Mouse (Mus musculus) limb, embryonic 12.5 days (tissue): ENCODE measurements around the gene Smpx. TPM values are rescaled to one million over a fixed set of nuclear protein-coding genes. Genes with fewer than 3 reads are reported as not detected.

ENCODE experiments used
- ATAC-seq: fragments of 200-750 bp; cut with Nextera tagmentation; 2 replicates; pipeline ENCODE4 v1.8.0; 2017; ENCODE audit warnings: low read depth, moderate TSS enrichment; ENCODE audit not compliant: insufficient number of reproducible peaks, insufficient read depth, low FRiP score, low TSS enrichment
- H3K27ac ChIP-seq: fragments of 300-500 bp; sonication (generic); 2 replicates; pipeline ENCODE4 v1.5.1; 2016; ENCODE audit warnings: mild to moderate bottlenecking, moderate library complexity
- H3K27me3 ChIP-seq: fragments of 300-500 bp; sonication (generic); 2 replicates; pipeline ENCODE4 v1.6.1; 2016; ENCODE audit warnings: mild to moderate bottlenecking, moderate library complexity
- H3K36me3 ChIP-seq: fragments of 300-500 bp; sonication (generic); 2 replicates; pipeline ENCODE4 v1.6.1; 2016; ENCODE audit warnings: mild to moderate bottlenecking, moderate library complexity
- H3K4me1 ChIP-seq: fragments of 300-500 bp; sonication (generic); replicated peaks from 2 replicates; pipeline ENCODE4 v1.6.1; 2016
- H3K4me2 ChIP-seq: fragments of 300-500 bp; sonication (generic); 2 replicates; pipeline ENCODE4 v1.6.1; 2016; ENCODE audit warnings: mild to moderate bottlenecking, moderate library complexity
- H3K4me3 ChIP-seq: fragments of 300-500 bp; sonication (generic); replicated peaks from 2 replicates; pipeline ENCODE4 v1.5.1; 2016; ENCODE audit warnings: mild to moderate bottlenecking
- H3K9ac ChIP-seq: fragments of 300-500 bp; sonication (generic); replicated peaks from 2 replicates; pipeline ENCODE4 v1.6.1; 2016; ENCODE audit warnings: mild to moderate bottlenecking, moderate library complexity
- H3K9me3 ChIP-seq: fragments of 300-500 bp; sonication (generic); 2 replicates; pipeline ENCODE4 v1.6.1; 2016; ENCODE audit warnings: mild to moderate bottlenecking, moderate library complexity
- WGBS: fragments of 180-500 bp; shearing (Covaris S2); methylation state at CpG from one replicate; pipeline ENCODE4 v1.1.7; 2016; 5-methylcytosine and 5-hydroxymethylcytosine counted together
- polyA plus RNA-seq: library from polyadenylated mRNA; unstranded; fragments of >200 nt; fragmentation: Nextera tagmentation; extraction: Ambion mirVana; gene quantifications from 2 replicates; pipeline ENCODE4 v1.2.1, GENCODE M21; 2016

Smpx gene
- polyA plus RNA-seq, 1 experiment from 2014 or later: 8.7 TPM

DNA sequence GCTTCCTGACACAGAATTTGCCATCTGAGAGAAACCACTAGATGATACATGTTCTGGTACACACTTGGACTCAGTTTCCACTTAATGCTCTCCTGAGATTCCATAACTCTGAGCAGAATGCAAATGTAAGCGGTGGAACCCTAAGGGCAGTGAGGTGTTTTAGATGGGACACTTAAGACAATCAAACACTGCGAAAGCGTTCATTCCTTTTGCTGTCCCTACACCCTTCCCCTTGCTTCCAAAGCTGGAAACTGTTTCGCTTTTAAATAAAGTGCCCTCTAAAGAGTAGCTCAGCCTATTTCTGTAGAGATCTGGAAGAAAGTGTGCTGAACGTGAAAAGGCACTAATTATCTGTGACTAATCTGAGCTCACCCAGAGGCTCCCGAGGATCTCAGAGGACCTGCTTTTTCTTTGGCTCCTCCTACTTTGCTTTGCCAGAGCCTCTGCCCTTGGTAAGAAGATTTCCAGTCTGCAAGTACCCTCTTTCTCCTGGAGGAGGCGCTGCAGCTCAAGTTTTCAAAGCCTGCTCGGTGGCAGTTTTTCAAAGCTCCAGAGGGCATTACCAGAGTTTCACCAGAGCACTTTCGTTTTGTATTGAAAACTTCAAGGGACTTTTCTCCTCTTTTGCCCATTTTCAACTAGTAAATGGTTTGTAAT, 33.1 kb downstream of the Smpx start:
- ATAC-seq: no peak
- Histone ChIP-seq H3K4me2 (peak overlapping the region; percentile 17; the same call in 1 of the 2 replicates), H3K36me3 (no peaks in the 10 kb centered on the region), H3K4me3 (no peak overlapping the region), H3K4me1 (no peaks in the 10 kb centered on the region), H3K27me3 (peaks cover 16% of the 10 kb centered on the region; the same call in 1 of the 2 replicates), H3K9me3 (no peaks in the 10 kb centered on the region), H3K9ac (no peak overlapping the region), H3K27ac (no peak overlapping the region)
- 35% methylated on average over 9 of the region's 9 CpGs for WGBS

DNA sequence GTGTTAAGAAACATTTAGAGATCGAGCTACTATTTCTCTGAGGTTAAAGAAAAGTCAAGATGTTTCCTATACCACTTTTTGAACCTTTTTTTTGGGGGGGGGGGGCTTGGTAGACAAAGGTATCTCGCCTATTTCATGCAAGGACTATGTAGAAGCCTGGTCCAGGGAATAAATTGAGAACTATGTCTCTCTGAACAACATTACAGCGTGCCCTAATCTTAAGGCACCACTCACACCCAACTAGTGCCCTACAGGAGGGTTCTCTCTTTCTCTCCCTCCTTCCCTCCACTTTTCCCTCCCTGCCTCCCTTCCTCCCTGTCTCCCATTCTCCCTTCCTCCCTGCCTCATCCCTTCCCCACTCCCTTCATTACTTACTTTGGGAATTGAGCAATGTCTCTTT, 33.6 kb downstream of the Smpx start:
- Histone ChIP-seq H3K27ac (no peak overlapping the region), H3K27me3 (peaks cover 16% of the 10 kb centered on the region; the same call in 1 of the 2 replicates), H3K4me2 (peak overlapping the region; percentile 17; the same call in 1 of the 2 replicates), H3K9me3 (no peaks in the 10 kb centered on the region), H3K9ac (no peak overlapping the region), H3K4me1 (no peaks in the 10 kb centered on the region), H3K36me3 (no peaks in the 10 kb centered on the region), H3K4me3 (no peak overlapping the region)
- 61% methylated on average over 3 of the region's 3 CpGs for WGBS
- ATAC-seq: no peak

GRCm38 (mm10) chrX:157733836-157734235, 35.1 kb downstream of the Smpx start:
- Histone ChIP-seq H3K4me1 (no peaks in the 10 kb centered on the region), H3K27me3 (peaks cover 16% of the 10 kb centered on the region; the same call in 1 of the 2 replicates), H3K4me3 (no peak overlapping the region), H3K27ac (no peak overlapping the region), H3K36me3 (no peaks in the 10 kb centered on the region), H3K9ac (no peak overlapping the region), H3K4me2 (no peak overlapping the region), H3K9me3 (no peaks in the 10 kb centered on the region)
- 44% methylated on average over 2 of the region's 2 CpGs for WGBS
- ATAC-seq: no peak

DNA sequence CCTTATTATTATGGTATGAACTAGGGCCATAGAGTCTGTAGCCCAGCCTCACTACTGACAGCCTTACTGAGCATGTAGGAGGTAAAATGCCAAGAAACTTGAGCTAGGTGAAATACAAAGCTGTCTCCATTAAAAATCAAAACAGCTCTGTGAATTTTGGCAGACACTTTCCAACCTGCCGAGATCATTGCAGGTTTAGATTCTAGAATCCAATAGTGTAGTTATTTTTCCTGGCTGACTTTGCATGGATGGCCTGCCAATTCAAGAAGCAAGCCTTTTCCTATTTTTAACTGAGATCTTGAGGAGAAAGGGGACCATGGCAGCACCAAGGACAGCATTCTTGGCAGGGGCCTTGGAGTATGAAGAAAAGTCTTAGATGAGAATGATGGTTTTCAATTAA, 35.6 kb downstream of the Smpx start:
- Histone ChIP-seq H3K27ac (no peak overlapping the region), H3K9me3 (no peaks in the 10 kb centered on the region), H3K4me1 (no peaks in the 10 kb centered on the region), H3K27me3 (peaks cover 16% of the 10 kb centered on the region; the same call in 1 of the 2 replicates), H3K9ac (no peak overlapping the region), H3K4me3 (no peak overlapping the region), H3K36me3 (no peaks in the 10 kb centered on the region), H3K4me2 (no peak overlapping the region)
- WGBS: 82% methylated on average over 1 of the region's 1 CpGs
- no peak for ATAC-seq

- H3K36me3 ChIP-seq: no peaks in the 10 kb centered on the region
- WGBS: 72% methylated on average over 10 of the region's 10 CpGs
- H3K4me1 ChIP-seq: no peaks in the 10 kb centered on the region
- no peak overlapping the region for H3K4me3 ChIP-seq
- H3K4me2 ChIP-seq: no peak overlapping the region
- no peaks in the 10 kb centered on the region; the same call in none of the 2 replicates for H3K27me3 ChIP-seq
- no peak for ATAC-seq
- no peak overlapping the region for H3K27ac ChIP-seq
- H3K9me3 ChIP-seq: no peaks in the 10 kb centered on the region
- no peak overlapping the region for H3K9ac ChIP-seq
Observed at GRCm38 (mm10) chrX:157747815-157748544, 49.3 kb downstream of the Smpx start.

DNA sequence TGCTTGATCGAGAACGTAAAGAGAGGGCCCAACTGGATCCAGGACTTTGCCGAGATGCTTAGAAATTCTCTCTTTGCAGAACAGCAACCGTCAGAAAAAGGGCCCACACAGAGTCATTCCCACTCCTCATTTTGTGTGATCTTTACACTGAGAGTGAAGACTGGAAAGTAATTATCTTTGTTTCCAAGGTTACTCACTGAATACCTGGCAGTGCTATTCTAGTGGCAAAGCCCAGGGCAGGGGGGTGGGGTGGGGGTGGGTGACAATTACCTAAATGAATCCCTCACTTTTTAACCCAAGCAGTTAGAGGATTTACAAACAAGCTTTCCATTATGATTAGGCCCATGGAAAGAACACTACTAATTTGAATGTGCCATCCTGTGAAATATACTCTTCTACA, 55.8 kb downstream of the Smpx start:
- WGBS: 70% methylated on average over 4 of the region's 4 CpGs
- Histone ChIP-seq H3K4me2 (no peak overlapping the region), H3K9me3 (no peaks in the 10 kb centered on the region), H3K4me3 (no peak overlapping the region), H3K4me1 (no peaks in the 10 kb centered on the region), H3K36me3 (no peaks in the 10 kb centered on the region), H3K27ac (no peak overlapping the region), H3K27me3 (no peaks in the 10 kb centered on the region; the same call in 1 of the 2 replicates), H3K9ac (no peak overlapping the region)
- ATAC-seq: no peak

- no peak for ATAC-seq
- no peak overlapping the region for H3K27ac ChIP-seq
- WGBS: 91% methylated on average over 3 of the region's 3 CpGs
- no peak overlapping the region for H3K4me2 ChIP-seq
- no peak overlapping the region for H3K4me3 ChIP-seq
- peaks cover 4% of the 10 kb centered on the region; the same call in 1 of the 2 replicates for H3K27me3 ChIP-seq
- no peak overlapping the region for H3K9ac ChIP-seq
- no peaks in the 10 kb centered on the region for H3K4me1 ChIP-seq
- H3K9me3 ChIP-seq: no peaks in the 10 kb centered on the region
- no peaks in the 10 kb centered on the region for H3K36me3 ChIP-seq
Observed at GRCm38 (mm10) chrX:157762542-157762941, 63.8 kb downstream of the Smpx start.

- ATAC-seq: no peak
- no peaks in the 10 kb centered on the region for H3K27me3 ChIP-seq
- H3K9ac ChIP-seq: no peak overlapping the region
- WGBS: 90% methylated on average over 2 of the region's 2 CpGs
- H3K4me2 ChIP-seq: no peak overlapping the region
- no peaks in the 10 kb centered on the region for H3K9me3 ChIP-seq
- no peak overlapping the region for H3K4me3 ChIP-seq
- no peaks in the 10 kb centered on the region for H3K36me3 ChIP-seq
- H3K4me1 ChIP-seq: no peaks in the 10 kb centered on the region
- H3K27ac ChIP-seq: no peak overlapping the region
Observed at GRCm38 (mm10) chrX:157801669-157802068, 103.0 kb downstream of the Smpx start.

Other genes starting within 250 kb of the Smpx start
- gene Sms, start 206.6 kb upstream of the Smpx start, polyA plus RNA-seq: 68.8 and 75.2 TPM in 2 replicates
- 5.8 and 6.3 TPM in 2 replicates for gene Yy2, start 129.9 kb upstream of the Smpx start, polyA plus RNA-seq
- 27.3 and 29.4 TPM in 2 replicates for gene Mbtps2, start 100.2 kb upstream of the Smpx start, polyA plus RNA-seq
- 1.6 TPM in 2 replicates for gene Klhl34, start 119.5 kb downstream of the Smpx start, polyA plus RNA-seq